Mouse (Mus musculus) brain, embryonic 18.5 days (tissue): ENCODE results near the gene Adamts15.

Experiments
- DNase-seq: peaks from one replicate; pipeline ENCODE4 v3.0.0-alpha.2; 2012; ENCODE audit warnings: low read depth, low spot score

Adamts15 gene

GRCm38 (mm10) chr9:30880553-30880952, 41.7 kb downstream of the Adamts15 start:
- DNase-seq, result no peak

DNA sequence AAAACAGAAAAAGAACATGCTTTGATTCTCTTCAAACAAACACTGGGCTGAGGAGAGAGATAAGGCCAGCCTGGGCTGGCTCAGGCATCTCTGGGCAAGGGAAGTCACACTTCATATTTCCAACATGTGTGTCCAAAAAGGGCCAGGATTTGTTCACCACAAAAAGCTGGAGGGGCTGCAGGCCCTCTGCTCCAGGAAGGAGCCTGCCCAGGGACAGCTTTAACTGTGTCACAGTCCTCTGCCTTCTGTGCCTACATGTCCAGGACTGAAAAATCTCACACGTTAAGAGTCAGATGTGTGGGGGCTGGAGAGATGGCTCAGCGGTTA, 42.3 kb downstream of the Adamts15 start:
- no peak for DNase-seq

GRCm38 (mm10) chr9:30879248-30879946, 42.9 kb downstream of the Adamts15 start:
- DNase-seq, result no peak

- DNase-seq, result no peak
Observed at GRCm38 (mm10) chr9:30876552-30876951, 45.7 kb downstream of the Adamts15 start.

GRCm38 (mm10) chr9:30855837-30856236, 66.4 kb downstream of the Adamts15 start:
- DNase-seq, result no peak

DNA sequence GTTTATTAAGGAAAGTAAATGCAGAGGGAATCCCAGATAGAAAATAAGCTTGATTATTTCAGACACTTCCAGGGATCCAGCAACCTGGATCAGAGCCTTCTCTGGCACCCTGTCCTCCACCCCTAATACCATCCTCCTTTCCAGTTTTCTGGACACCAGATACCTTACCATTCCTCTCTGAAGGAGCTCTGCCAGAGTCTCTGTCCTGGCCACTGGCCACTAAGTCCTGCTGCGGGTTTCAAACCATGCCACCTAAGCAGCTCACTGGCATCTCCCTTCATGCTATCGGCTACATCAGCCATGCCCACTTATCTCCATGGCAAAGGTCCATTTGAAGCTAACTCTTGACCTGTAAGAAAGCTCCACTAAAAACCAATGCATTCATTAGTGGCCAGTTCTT, 70.4 kb downstream of the Adamts15 start:
- no peak for DNase-seq

GRCm38 (mm10) chr9:30849951-30850350, 72.3 kb downstream of the Adamts15 start:
- no peak for DNase-seq

DNA sequence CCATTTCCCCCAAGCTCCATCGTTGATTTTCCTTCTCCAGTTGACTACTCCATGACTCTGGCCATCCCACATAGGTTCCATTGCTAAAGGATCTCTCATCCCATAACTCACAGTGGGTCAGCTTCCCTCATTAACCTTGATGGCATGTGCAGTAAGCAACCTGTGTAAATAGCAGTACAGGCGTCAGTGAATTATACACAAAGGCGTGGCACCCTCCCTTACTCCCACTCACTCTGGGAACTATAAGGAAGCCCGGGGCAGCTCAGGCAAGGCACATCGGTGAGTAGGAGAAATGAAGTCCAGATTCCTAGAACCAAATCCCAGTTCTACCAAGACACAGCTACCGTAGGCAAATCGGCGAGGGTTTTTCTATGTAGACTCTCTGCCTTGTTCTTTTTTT, 72.8 kb downstream of the Adamts15 start:
- DNase-seq, result no peak
